Mouse (Mus musculus) lung, adult 2 months (tissue): ENCODE measurements around the gene Gm10642. TPM values are rescaled to one million over a fixed set of nuclear protein-coding genes. Genes with fewer than 3 reads are reported as not detected.

Experiments used
- DNase-seq: peaks from one replicate; pipeline ENCODE4 v3.0.0; 2022
- H3K4me1 ChIP-seq: fragments of 200-500 bp; 2 replicates; pipeline ENCODE4 v1.6.1; 2011; ENCODE audit warnings: low read length; ENCODE audit not compliant: control insufficient read depth, insufficient read depth
- H3K4me3 ChIP-seq: fragments of 200-500 bp; replicated peaks from 2 replicates; pipeline ENCODE3; 2011; ENCODE audit warnings: low read depth, mild to moderate bottlenecking, control low read depth, low read length; ENCODE audit errors: extremely low read depth
- CTCF ChIP-seq: fragments of 200-500 bp; IDR thresholded peaks from 2 replicates; pipeline ENCODE4 v1.5.1; 2011; ENCODE audit warnings: mild to moderate bottlenecking, low read length, control low read depth; ENCODE audit not compliant: insufficient read depth
- POLR2A ChIP-seq: fragments of 200-500 bp; IDR thresholded peaks from 2 replicates; pipeline ENCODE4 v1.6.1; 2011; ENCODE audit warnings: low read depth, mild to moderate bottlenecking, control low read depth, low read length, borderline replicate concordance; ENCODE audit errors: extremely low read depth
- WGBS: fragments of 180-500 bp; shearing (Covaris S2); methylation state at CpG from one replicate; pipeline ENCODE4 v1.1.7; 2018; 5-methylcytosine and 5-hydroxymethylcytosine counted together
- polyA plus RNA-seq: library from polyadenylated mRNA; depleted of rRNA; stranded (reverse); fragments of >200 nt; gene quantifications from 2 replicates; pipeline ENCODE4 v1.2.3, GENCODE M21; 2012; rRNA removed

Gene Gm10642
- polyA plus RNA-seq, 1 experiment: 0.98 TPM

DNA sequence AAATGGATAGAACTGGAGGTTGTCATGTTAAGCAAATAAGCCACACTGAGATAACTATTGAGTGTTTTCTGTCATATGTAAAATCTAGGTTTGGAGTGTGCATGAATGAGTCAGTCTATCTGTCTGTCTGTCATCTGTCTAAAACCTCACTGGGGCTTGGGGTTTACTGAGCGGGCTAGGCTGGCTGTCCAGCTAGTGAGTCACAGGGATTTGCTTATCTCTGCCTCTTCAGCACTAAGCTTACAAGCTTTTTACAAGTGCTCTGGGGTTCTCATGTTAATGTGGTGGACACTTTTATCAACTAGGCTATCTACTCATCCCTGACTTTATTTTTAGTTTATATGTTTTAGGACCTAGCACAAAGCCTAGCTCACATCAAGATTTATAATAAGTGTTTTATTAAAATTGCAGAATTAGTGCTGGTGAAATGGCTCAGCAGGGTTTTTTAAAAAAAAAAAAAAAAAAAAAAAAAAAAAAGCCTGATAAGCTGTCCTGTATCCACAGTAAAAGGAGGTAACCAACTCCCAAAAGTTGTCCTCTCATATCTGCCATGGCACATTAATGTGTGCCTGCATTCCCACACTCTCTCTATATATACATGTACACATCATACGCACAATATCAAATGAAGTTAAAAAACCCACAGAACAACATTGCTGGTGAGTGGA lies 32.4 kb downstream of the Gm10642 start:
- no peak for TF ChIP-seq POLR2A
- no peak for TF ChIP-seq CTCF
- DNase-seq: no peak
- WGBS: 81% methylated on average over 2 of the region's 2 CpGs
- Histone ChIP-seq H3K4me3 (no peak overlapping the region), H3K4me1 (no peaks in the 10 kb centered on the region; the same call in 1 of the 2 replicates)

DNA sequence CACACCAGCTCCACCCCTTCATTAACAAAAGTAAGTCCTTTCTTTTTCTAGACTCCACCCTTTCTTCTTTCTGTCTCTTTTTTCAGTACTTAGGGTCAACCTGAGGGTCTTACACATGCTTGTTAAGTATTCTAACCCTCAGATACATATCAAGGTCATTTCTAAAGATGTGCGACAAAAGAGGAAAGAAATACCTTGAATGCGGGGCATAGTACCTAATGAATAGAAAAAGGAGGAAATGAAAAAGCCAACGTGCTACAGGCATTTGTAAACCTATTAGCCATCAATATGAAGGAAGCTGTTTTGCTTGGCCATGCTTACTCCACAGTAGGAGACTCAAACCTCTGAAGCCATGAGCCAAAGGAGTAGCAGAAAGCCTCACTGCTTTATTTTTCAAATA lies 33.9 kb downstream of the Gm10642 start:
- 63% methylated on average over 3 of the region's 3 CpGs for WGBS
- DNase-seq: no peak
- TF ChIP-seq CTCF: no peak
- TF ChIP-seq POLR2A: no peak
- no peaks in the 10 kb centered on the region; the same call in 1 of the 2 replicates for H3K4me1 ChIP-seq
- no peak overlapping the region for H3K4me3 ChIP-seq

DNA sequence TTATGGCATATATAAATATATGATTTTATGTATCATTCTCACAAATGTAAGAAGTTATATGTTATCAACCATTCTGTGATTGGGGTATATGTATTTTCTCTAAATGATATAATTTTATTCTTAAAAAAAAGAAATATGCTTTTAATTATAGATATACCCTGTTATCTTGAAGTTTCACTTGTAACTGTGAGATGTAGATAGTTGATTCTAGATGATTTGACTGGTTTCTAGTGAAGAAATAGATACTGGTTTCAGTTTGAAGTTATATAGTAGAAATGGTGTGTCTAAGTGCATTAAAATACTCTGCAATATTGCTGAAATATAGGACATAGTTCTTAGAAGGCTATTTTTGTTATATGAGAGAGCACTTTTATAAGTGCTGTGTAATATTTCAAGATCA lies 34.5 kb downstream of the Gm10642 start:
- no peak for TF ChIP-seq CTCF
- TF ChIP-seq POLR2A: no peak
- H3K4me3 ChIP-seq: no peak overlapping the region
- DNase-seq: no peak
- no peaks in the 10 kb centered on the region; the same call in 1 of the 2 replicates for H3K4me1 ChIP-seq

- 34% methylated on average over 2 of the region's 2 CpGs for WGBS
- H3K4me3 ChIP-seq: no peak overlapping the region
- DNase-seq: no peak
- no peaks in the 10 kb centered on the region; the same call in 1 of the 2 replicates for H3K4me1 ChIP-seq
- no peak for TF ChIP-seq POLR2A
- no peak for TF ChIP-seq CTCF
These were observed 36.0 kb downstream of the Gm10642 start for GRCm38 (mm10) chr9:70691772-70692693.

DNA sequence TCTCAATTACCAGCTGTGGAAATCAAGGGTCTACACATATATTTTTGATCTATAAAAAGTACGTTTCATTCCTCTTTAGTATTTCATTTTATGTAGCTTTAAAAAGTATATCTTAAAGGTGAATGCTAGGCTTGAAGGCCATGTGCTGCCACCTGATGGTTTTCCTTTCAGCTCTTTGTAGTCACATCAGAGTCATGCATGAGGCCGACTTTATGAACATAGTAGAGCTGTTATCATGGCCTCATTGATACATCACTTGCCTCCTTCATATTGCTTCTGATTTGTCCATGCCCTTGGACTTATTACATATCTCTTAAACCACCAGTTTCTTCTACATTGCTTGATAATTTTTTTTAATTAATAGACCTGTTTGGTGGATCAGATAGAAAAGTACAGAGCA lies 39.7 kb downstream of the Gm10642 start:
- DNase-seq: no peak
- no peak for TF ChIP-seq CTCF
- no peak for TF ChIP-seq POLR2A
- H3K4me3 ChIP-seq: no peak overlapping the region
- no peaks in the 10 kb centered on the region; the same call in 1 of the 2 replicates for H3K4me1 ChIP-seq
- WGBS: 93% methylated on average over 2 of the region's 2 CpGs

DNA sequence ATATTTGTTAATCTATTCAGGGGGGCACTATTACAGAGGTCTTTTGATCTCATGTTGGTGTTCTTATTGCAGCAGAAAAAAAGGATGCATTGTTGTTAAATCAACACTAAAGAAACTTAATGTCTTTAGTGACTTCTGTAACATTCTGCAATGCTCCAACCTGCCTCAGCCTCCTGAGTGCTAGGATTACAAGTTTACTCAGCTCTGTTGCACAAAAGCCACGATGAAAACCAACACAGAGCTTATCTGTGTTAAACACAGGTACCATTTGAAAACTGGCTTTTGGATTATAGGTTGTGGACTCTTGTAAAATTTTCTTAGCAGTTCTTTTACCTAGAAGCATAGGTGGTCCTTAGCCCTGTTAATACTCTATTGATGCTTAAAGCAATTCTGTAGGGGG lies 42.0 kb downstream of the Gm10642 start:
- TF ChIP-seq POLR2A (no peak), CTCF (no peak)
- H3K4me3 ChIP-seq: no peak overlapping the region
- 69% methylated on average over 1 of the region's 1 CpGs for WGBS

GRCm38 (mm10) chr9:70703597-70704203 lies 47.6 kb downstream of the Gm10642 start:
- Histone ChIP-seq H3K4me3 (no peak overlapping the region), H3K4me1 (no peaks in the 10 kb centered on the region; the same call in 1 of the 2 replicates)
- 95% methylated on average over 5 of the region's 5 CpGs for WGBS
- DNase-seq: no peak
- TF ChIP-seq POLR2A (no peak), CTCF (no peak)

More for the DNA sequence above, 42.0 kb downstream of the Gm10642 start:
- no peak for DNase-seq
- H3K4me1 ChIP-seq: no peaks in the 10 kb centered on the region; the same call in 1 of the 2 replicates

DNA sequence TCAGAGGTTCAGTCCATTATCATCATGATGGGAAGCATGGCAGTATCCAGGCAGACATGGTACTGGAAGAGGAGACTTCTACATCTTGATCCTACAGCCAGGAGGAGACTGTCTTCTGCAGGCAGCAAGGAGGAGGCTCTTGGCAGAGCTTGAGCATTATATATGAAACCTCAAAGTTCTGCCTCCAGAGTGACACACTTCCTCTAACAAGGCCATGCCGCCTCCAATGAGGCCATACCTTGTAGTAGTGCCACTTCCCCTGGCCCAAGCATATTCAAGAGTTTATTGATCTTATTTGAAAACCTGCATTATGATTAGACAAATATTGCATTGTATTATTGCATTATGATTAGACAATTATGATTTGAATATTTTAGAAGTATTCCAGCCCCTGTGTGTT lies 50.4 kb downstream of the Gm10642 start:
- DNase-seq: no peak
- WGBS: 95% methylated on average over 1 of the region's 1 CpGs
- Histone ChIP-seq H3K4me1 (no peaks in the 10 kb centered on the region), H3K4me3 (no peak overlapping the region)
- TF ChIP-seq CTCF (no peak), POLR2A (no peak)

Other genes with a start within 250 kb of the Gm10642 start
- gene Ccnb2, start 234.7 kb upstream of the Gm10642 start, polyA plus RNA-seq: 1.1 and 2.1 TPM in 2 replicates
- 40.4 and 41.9 TPM in 2 replicates for gene Rnf111, start 152.5 kb upstream of the Gm10642 start, polyA plus RNA-seq
- gene Sltm, start 113.5 kb upstream of the Gm10642 start, polyA plus RNA-seq: 5.8 and 9.0 TPM in 2 replicates
- gene Mindy2, start 923 bp downstream of the Gm10642 start, polyA plus RNA-seq: 12.0 and 21.8 TPM in 2 replicates
- gene Adam10, start 22.7 kb downstream of the Gm10642 start, polyA plus RNA-seq: 21.7 and 29.5 TPM in 2 replicates